ENCODE assay signal across 9 mouse cellular contexts in the genomic region with DNA sequence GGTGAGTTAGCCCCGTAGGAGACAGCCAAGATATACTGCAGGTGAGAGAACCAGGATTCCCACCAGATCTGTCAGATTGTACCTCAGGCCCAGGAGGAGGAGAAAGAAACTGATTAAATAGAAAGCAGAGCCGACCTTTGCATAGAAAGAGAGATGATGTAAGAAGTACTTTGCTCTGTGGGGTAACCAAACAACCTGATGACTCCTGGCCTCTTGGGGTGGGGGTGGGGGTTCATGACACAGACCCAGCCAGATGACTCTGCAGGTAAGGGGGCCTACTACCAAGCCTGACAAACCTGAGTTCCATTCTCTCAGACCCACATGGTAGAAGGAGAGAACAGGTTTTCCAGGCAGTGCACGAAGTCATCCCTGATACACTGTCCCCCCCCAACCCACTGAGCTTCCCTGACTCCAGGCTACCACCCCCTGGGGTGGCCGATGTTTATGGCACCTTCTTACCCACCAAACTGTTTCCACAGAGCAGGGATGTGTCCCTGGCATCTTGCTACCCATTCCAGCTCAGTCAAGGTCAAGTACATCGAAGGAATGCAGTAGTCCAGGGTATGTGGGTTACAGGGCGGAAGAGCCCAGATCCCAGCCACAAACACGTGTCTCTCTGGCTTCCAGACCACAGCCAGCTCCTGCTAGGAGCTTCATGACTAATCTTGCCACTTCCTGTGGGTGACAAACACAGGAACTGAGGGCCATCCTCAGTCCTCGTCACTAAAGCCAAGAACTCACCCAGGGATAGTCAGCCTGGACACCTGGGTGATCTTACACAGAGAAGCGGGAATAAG. TPM values are rescaled to one million over a fixed set of nuclear protein-coding genes. Genes with fewer than 3 reads are reported as not detected.
A peak's percentile ranks its signal among the peaks of the same experiment; 100 is the strongest.
DNase-seq lines count a peak whose midpoint lies in the region; ATAC-seq and TF ChIP-seq lines count a peak whose summit lies in the region.
"Had no signal": no experiment of that assay in that cellular context is flagged by ENCODE, and none has a peak within 500 bp of the region (broad histone marks: within the 10 kb centered on the region; RNA-seq: fewer than 3 reads in every experiment).

No protein-coding gene starts in this region.

- no peak for TF ChIP-seq CTCF in lung, postnatal 0 days (IDR thresholded peaks at IDR 0.05)

- no peaks in the 10 kb centered on the region for H3K36me3 ChIP-seq in intestine, embryonic 15.5 days
- no peaks in the 10 kb centered on the region for H3K36me3 ChIP-seq in lung, postnatal 0 days (ENCODE audit: insufficient read depth, low read length)
- H3K36me3 ChIP-seq in hindbrain, embryonic 12.5 days = no peaks in the 10 kb centered on the region
- H3K36me3 ChIP-seq: heart, embryonic 12.5 days; limb, embryonic 12.5 days had no signal

- 0 out of 2 replicates have a peak overlapping the region, but pooled peaks have one; percentile 15 for H3K27ac ChIP-seq in intestine, embryonic 15.5 days
- H3K27ac ChIP-seq in lung, postnatal 0 days (ENCODE audit: low read length) = no peak overlapping the region
- no peak overlapping the region for H3K27ac ChIP-seq in hindbrain, embryonic 12.5 days
- H3K27ac ChIP-seq: limb, embryonic 12.5 days had no signal

- no peaks in the 10 kb centered on the region for H3K9me3 ChIP-seq in intestine, embryonic 15.5 days
- no peaks in the 10 kb centered on the region for H3K9me3 ChIP-seq in lung, postnatal 0 days (ENCODE audit: low read length)
- no peaks in the 10 kb centered on the region for H3K9me3 ChIP-seq in hindbrain, embryonic 12.5 days (replicated peaks)
- H3K9me3 ChIP-seq: heart, embryonic 12.5 days; limb, embryonic 12.5 days had no signal

- TF ChIP-seq EP300 in lung, postnatal 0 days (IDR thresholded peaks at IDR 0.05) = no peak

- peaks cover 8% of the 10 kb centered on the region for H3K4me1 ChIP-seq in intestine, embryonic 15.5 days (replicated peaks)
- H3K4me1 ChIP-seq in lung, postnatal 0 days (ENCODE audit: insufficient read depth, low read depth, low read length) = no peaks in the 10 kb centered on the region; the same call in 1 of the 2 replicates
- peaks cover 9% of the 10 kb centered on the region for H3K4me1 ChIP-seq in hindbrain, embryonic 12.5 days

- H3K27me3 ChIP-seq in intestine, embryonic 15.5 days (replicated peaks) = no peaks in the 10 kb centered on the region
- H3K27me3 ChIP-seq in lung, postnatal 0 days (replicated peaks; ENCODE audit: insufficient read depth, low read length) = no peaks in the 10 kb centered on the region
- H3K27me3 ChIP-seq in hindbrain, embryonic 12.5 days = peaks cover 9% of the 10 kb centered on the region; the same call in 1 of the 2 replicates

- H3K4me2 ChIP-seq in intestine, embryonic 15.5 days (replicated peaks) = no peak overlapping the region
- no peak overlapping the region for H3K4me2 ChIP-seq in lung, postnatal 0 days (replicated peaks; ENCODE audit: low read depth, low read length)
- H3K4me2 ChIP-seq in hindbrain, embryonic 12.5 days (replicated peaks) = no peak overlapping the region
- H3K4me2 ChIP-seq: heart, embryonic 12.5 days; limb, embryonic 12.5 days had no signal

- peak; percentile 97 for DNase-seq in 416B (ENCODE audit: low read depth)
- peak; percentile 44 for DNase-seq in CD4-positive, CD25-positive, alpha-beta regulatory T cell, adult 2 months (ENCODE audit: low read depth, low spot score)
- DNase-seq in lung, postnatal 0 days (ENCODE audit: low spot score) = peak; percentile 69
- DNase-seq in layer of hippocampus, postnatal 25 days (ENCODE audit: extremely low spot score in 1 of 2, low spot score in 1 of 2) = no peak
- no peak for DNase-seq in cerebellum, adult 18-20 months

- WGBS in intestine, embryonic 15.5 days = 68% methylated on average over 9 of the region's 9 CpGs
- WGBS in lung, postnatal 0 days = 60% methylated on average over 9 of the region's 9 CpGs
- 83% methylated on average over 9 of the region's 9 CpGs for WGBS in hindbrain, embryonic 12.5 days

- no peak overlapping the region for H3K9ac ChIP-seq in intestine, embryonic 15.5 days
- H3K9ac ChIP-seq in lung, postnatal 0 days (replicated peaks; ENCODE audit: low read depth) = no peak overlapping the region
- H3K9ac ChIP-seq in hindbrain, embryonic 12.5 days = no peak overlapping the region
- H3K9ac ChIP-seq: heart, embryonic 12.5 days; limb, embryonic 12.5 days had no signal

- peak; percentile 51 for ATAC-seq in intestine, embryonic 15.5 days
- ATAC-seq in lung, postnatal 0 days = peak; percentile 72
- ATAC-seq in hindbrain, embryonic 12.5 days (ENCODE audit: low FRiP score) = no peak

- no peak overlapping the region for H3K4me3 ChIP-seq in intestine, embryonic 15.5 days (replicated peaks)
- no peak overlapping the region for H3K4me3 ChIP-seq in lung, postnatal 0 days (ENCODE audit: low read depth, low read length)
- H3K4me3 ChIP-seq in hindbrain, embryonic 12.5 days = no peak overlapping the region
- H3K4me3 ChIP-seq: heart, embryonic 12.5 days; limb, embryonic 12.5 days had no signal

RNA-seq across cellular contexts. Expression of a gene that starts 8.9 kb away (rescaled TPM):
- polyA plus RNA-seq in intestine, embryonic 15.5 days (2015; fragmentation: Nextera tagmentation; extraction: Ambion mirVana) = 0.50 and 0.76 TPM in 2 replicates
- polyA plus RNA-seq in lung, postnatal 0 days (2015; fragmentation: Nextera tagmentation; extraction: Ambion mirVana) = 1.1 and 1.2 TPM in 2 replicates
- 0.21 and 0.47 TPM in 2 replicates for polyA plus RNA-seq in hindbrain, embryonic 12.5 days (2016; fragmentation: Nextera tagmentation; extraction: Ambion mirVana)
- 1 to 10 TPM; 1.2 to 1.3 TPM for total RNA-seq in layer of hippocampus, postnatal 25 days (2021)

RNA-seq across cellular contexts. Expression of a gene that starts 31.8 kb away (rescaled TPM):
- polyA plus RNA-seq in intestine, embryonic 15.5 days (2015; fragmentation: Nextera tagmentation; extraction: Ambion mirVana) = 184 and 190 TPM in 2 replicates
- polyA plus RNA-seq in lung, postnatal 0 days (2015; fragmentation: Nextera tagmentation; extraction: Ambion mirVana) = 126 and 127 TPM in 2 replicates
- polyA plus RNA-seq in hindbrain, embryonic 12.5 days (2016; fragmentation: Nextera tagmentation; extraction: Ambion mirVana) = 149 and 157 TPM in 2 replicates
- 10 to 100 TPM; 54.8 to 57.2 TPM for total RNA-seq in layer of hippocampus, postnatal 25 days (2021)

Comparison
In these comparisons a context has a peak if more than half of its experiments do, and no peak if none do; other contexts are left out.
1. DNase-seq: peak in 416B (single experiment), CD4-positive, CD25-positive, alpha-beta regulatory T cell, adult 2 months (single experiment) and lung, postnatal 0 days (single experiment); none in layer of hippocampus, postnatal 25 days (0 of 2) and cerebellum, adult 18-20 months (0 of 2).